Mouse (Mus musculus) bone marrow macrophage, adult 2 months (primary cell): Measurements from ENCODE around the gene Olfr394.

Source experiments
- CTCF ChIP-seq: IDR thresholded peaks from 2 replicates; pipeline ENCODE4 v1.5.1; 2012; ENCODE audit warnings: low read depth, mild to moderate bottlenecking, low read length, moderate library complexity
- POLR2A ChIP-seq: IDR thresholded peaks from 2 replicates; pipeline ENCODE4 v1.6.1; 2012; ENCODE audit warnings: mild to moderate bottlenecking, low read depth, low read length, borderline replicate concordance

GRCm38 (mm10) chr11:73936377-73936776, 45.8 kb upstream of the Olfr394 start, which contains the start of gene Olfr23:
- TF ChIP-seq CTCF (no peak), POLR2A (no peak)
